Mouse (Mus musculus) liver, postnatal 0 days (tissue): ENCODE data around the gene Gm7271. TPM values are rescaled to one million over a fixed set of nuclear protein-coding genes. Genes with fewer than 3 reads are reported as not detected.
A peak's percentile ranks its signal among the peaks of the same experiment; 100 is the strongest.

Experiments used
- ATAC-seq: fragments of 200-750 bp; cut with Nextera tagmentation; 2 replicates; pipeline ENCODE4 v1.8.0; 2017; ENCODE audit warnings: mild to moderate bottlenecking, moderate library complexity
- DNase-seq: peaks from one replicate; pipeline ENCODE4 v3.0.0-alpha.2; 2016
- H3K27ac ChIP-seq: fragments of 300-500 bp; sonication (generic); 2 replicates; pipeline ENCODE4 v1.5.1; 2014; ENCODE audit warnings: antibody characterized with exemption, moderate library complexity, mild to moderate bottlenecking, low read depth
- H3K27me3 ChIP-seq: fragments of 300-500 bp; sonication (generic); 2 replicates; pipeline ENCODE4 v1.6.1; 2014; ENCODE audit warnings: low read length, control low read depth, mixed read lengths; ENCODE audit not compliant: insufficient read depth
- H3K36me3 ChIP-seq: fragments of 300-500 bp; sonication (generic); replicated peaks from 2 replicates; pipeline ENCODE4 v1.6.1; 2014; ENCODE audit warnings: mild to moderate bottlenecking, control low read depth, low read length, moderate library complexity, mixed read lengths; ENCODE audit not compliant: insufficient read depth
- H3K4me1 ChIP-seq: fragments of 300-500 bp; sonication (generic); 2 replicates; pipeline ENCODE4 v1.6.1; 2014; ENCODE audit warnings: antibody characterized with exemption, mild to moderate bottlenecking, control low read depth; ENCODE audit not compliant: insufficient read depth
- H3K4me2 ChIP-seq: fragments of 300-500 bp; sonication (generic); 2 replicates; pipeline ENCODE4 v1.6.1; 2014; ENCODE audit warnings: low read depth, mild to moderate bottlenecking, low read length, moderate library complexity, mixed read lengths
- H3K4me3 ChIP-seq: fragments of 300-500 bp; sonication (generic); 2 replicates; pipeline ENCODE4 v1.5.1; 2014; ENCODE audit warnings: low read depth, low read length
- H3K9ac ChIP-seq: fragments of 300-500 bp; sonication (generic); replicated peaks from 2 replicates; pipeline ENCODE4 v1.6.1; 2014; ENCODE audit warnings: mild to moderate bottlenecking, moderate library complexity
- H3K9me3 ChIP-seq: fragments of 300-500 bp; sonication (generic); 2 replicates; pipeline ENCODE4 v1.6.1; 2016; ENCODE audit warnings: mild to moderate bottlenecking, control low read depth, low read length, mixed read lengths
- CTCF ChIP-seq: sonication (generic); IDR thresholded peaks from 2 replicates; pipeline ENCODE4 v1.5.1; 2016; ENCODE audit warnings: antibody characterized with exemption, low read depth
- EP300 ChIP-seq: IDR thresholded peaks from 2 replicates; pipeline ENCODE4 v1.6.1; 2016; ENCODE audit warnings: antibody characterized with exemption, low read depth, mild to moderate bottlenecking
- whole genome bisulfite sequencing: fragments of 180-500 bp; shearing (Covaris S2); extraction: QIAGEN DNeasy Blood & Tissue Kit; methylation state at CpG from one replicate; pipeline ENCODE4 v1.1.7; 2014; ENCODE audit not compliant: insufficient replicate concordance; 5-methylcytosine and 5-hydroxymethylcytosine counted together
- polyA plus RNA-seq: library from polyadenylated mRNA; unstranded; fragments of >200 nt; fragmentation: Nextera tagmentation; extraction: Ambion mirVana; gene quantifications from 2 replicates; pipeline ENCODE4 v1.2.1, GENCODE M21; 2015

Gm7271 gene
- not detected in 2 replicates for polyA plus RNA-seq

DNA sequence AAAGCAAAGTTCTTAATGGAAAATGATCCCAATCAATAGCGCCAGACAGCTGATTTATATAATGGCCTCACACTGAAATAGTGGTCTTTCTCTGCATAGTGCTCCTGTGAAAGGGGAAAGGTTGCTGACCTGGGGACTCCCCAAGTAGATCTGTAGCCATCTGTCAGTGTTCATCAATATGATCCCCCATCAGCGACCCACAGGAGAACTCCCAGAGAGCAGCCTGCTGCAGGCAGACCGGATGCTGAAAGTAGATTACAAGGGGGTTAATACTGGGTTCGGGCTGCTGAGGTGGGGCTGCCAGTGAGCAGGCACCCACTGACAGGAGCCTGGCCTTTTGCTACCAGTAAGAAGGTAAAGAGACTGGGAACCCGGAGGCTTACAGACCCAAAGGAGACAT is at the start of gene Gm7271:
TSS of gene Gm7271 (plus strand) at position 230 of the 400 bp plus-strand sequence.
- no peaks in the 10 kb centered on the region for H3K4me1 ChIP-seq
- H3K36me3 ChIP-seq = no peaks in the 10 kb centered on the region
- WGBS = 61% methylated on average over 5 of the region's 5 CpGs
- H3K27ac ChIP-seq = no peak within 1 kb of the TSS
- TF ChIP-seq EP300 (no peak), CTCF (no peak)
- H3K9me3 ChIP-seq = no peaks in the 10 kb centered on the region
- no peak within 1 kb of the TSS for H3K4me3 ChIP-seq
- DNase-seq (no peak), ATAC-seq (no peak)
- H3K4me2 ChIP-seq = no peak within 1 kb of the TSS
- no peaks in the 10 kb centered on the region for H3K27me3 ChIP-seq
- no peak within 1 kb of the TSS for H3K9ac ChIP-seq

DNA sequence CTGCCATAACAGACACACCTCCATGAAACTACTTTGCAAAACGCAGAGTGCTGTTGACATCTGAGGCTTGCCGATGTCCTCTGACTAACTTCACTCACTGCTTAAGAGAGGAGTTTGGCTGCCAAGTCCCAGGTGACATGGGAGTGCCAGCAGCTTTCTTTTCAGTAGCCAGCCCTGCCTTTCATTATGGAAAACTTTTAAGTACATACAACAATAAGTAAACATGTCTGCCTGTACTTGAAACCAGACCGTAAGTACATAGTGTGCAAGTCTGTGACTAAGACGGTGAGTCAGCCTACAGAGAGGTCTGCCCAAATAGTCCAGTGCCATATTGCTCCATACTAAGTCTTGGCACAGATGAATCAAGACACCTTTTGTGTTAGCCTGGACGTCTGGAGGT is 46.7 kb upstream of the Gm7271 start:
- ATAC-seq = no peak
- 81% methylated on average over 5 of the region's 5 CpGs for WGBS
- Histone ChIP-seq H3K4me3 (no peak overlapping the region), H3K27me3 (no peaks in the 10 kb centered on the region), H3K27ac (no peak overlapping the region), H3K4me1 (no peaks in the 10 kb centered on the region), H3K36me3 (no peaks in the 10 kb centered on the region), H3K9ac (no peak overlapping the region), H3K9me3 (no peaks in the 10 kb centered on the region), H3K4me2 (no peak overlapping the region)
- no peak for DNase-seq
- TF ChIP-seq CTCF (no peak), EP300 (no peak)

DNA sequence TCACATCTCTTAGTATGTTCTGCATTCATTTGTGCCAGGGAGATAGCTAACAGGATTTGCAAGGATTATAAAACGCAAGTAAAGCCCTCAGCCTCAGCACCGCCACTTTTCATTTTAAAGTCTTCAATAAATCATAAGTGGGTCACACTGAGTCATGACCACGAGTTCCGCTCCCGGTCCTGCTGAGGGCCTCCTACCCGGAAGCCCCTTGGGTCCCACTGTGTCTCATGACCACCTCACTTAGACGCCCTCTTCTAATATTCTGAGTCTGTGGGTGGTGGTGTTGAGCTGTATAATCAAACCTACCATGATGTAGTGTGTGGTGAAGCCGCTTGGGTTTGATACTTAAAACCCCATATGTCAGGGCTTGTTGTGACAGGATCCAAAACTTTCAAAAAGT is 46.1 kb upstream of the Gm7271 start:
- TF ChIP-seq CTCF (no peak), EP300 (no peak)
- Histone ChIP-seq H3K4me3 (no peak overlapping the region), H3K4me2 (no peak overlapping the region), H3K27me3 (no peaks in the 10 kb centered on the region), H3K27ac (no peak overlapping the region), H3K4me1 (no peaks in the 10 kb centered on the region), H3K9ac (no peak overlapping the region), H3K36me3 (no peaks in the 10 kb centered on the region), H3K9me3 (no peaks in the 10 kb centered on the region)
- no peak for ATAC-seq
- no peak for DNase-seq
- 65% methylated on average over 8 of the region's 8 CpGs for WGBS

DNA sequence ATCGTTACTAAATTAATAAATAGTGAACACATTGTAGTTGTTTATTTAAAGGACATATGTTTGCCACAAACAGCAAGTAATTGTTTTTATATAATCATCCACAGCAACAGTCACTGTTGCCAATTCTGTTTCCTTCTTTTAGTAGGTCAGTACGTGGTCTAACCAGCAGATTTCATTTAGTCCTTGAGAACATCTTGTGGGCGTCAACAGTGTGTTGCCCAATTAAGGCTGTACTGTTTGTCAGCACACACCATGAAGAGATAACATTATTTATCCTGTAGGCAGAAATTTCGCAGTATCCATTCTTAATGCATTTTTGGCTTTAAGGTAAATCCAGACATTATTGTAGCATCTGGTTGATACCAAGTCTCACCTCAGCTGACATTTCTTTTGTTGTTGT is 42.4 kb upstream of the Gm7271 start:
- DNase-seq = no peak
- Histone ChIP-seq H3K27ac (no peak overlapping the region), H3K4me3 (no peak overlapping the region), H3K36me3 (no peaks in the 10 kb centered on the region), H3K27me3 (no peaks in the 10 kb centered on the region), H3K9ac (no peak overlapping the region), H3K9me3 (no peaks in the 10 kb centered on the region), H3K4me2 (no peak overlapping the region), H3K4me1 (no peaks in the 10 kb centered on the region)
- no peak for TF ChIP-seq CTCF
- TF ChIP-seq EP300 = no peak
- 51% methylated on average over 4 of the region's 4 CpGs for WGBS
- no peak for ATAC-seq

DNA sequence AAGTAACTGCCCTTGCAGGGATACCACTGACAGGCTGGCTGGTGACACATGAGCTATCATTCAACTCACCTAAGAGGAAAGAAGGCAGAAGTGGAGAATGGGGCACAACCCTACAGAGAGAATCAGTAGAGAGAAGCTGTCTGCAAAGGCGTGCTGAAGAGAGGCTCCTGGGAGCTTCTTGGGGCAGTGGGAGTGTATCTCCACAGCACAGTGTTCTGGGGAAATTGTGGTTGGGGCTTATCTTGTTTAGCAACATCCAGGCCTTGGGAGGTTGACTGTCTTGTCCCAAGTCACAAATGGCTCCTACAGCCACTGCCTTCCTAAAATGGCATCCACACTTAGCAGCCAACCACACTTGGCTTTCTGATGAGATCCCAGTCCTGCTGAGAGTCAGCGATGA is 8.9 kb upstream of the Gm7271 start:
- ATAC-seq = 0 out of 2 replicates have a peak, but pooled peaks have one; percentile 13

DNA sequence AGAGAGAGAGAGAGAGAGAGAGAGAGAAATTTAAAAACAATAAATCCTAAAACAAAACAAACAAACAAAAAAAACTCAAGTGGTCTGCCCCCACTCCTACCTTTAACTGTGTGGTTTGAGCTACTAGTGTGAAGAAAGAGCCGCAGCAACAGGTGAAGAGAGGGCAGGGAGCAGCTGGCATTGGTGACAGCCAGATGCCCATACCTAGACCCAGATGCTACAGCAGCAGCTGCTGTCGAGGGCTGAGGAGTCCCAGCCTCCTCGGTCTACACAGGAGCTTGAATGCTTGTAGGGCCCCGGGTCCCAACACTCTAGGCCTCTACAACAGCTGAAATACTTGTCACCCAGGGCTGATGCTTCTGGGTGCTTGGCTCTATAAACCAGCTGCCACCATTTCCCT is 7.0 kb upstream of the Gm7271 start:
- no peak for DNase-seq
- TF ChIP-seq CTCF = no peak
- no peak for TF ChIP-seq EP300
- no peak for ATAC-seq
- no peaks in the 10 kb centered on the region for H3K4me1 ChIP-seq
- H3K9ac ChIP-seq = no peak overlapping the region
- H3K4me2 ChIP-seq = no peak overlapping the region
- WGBS = 74% methylated on average over 4 of the region's 4 CpGs
- H3K36me3 ChIP-seq = no peaks in the 10 kb centered on the region
- no peaks in the 10 kb centered on the region for H3K9me3 ChIP-seq
- H3K4me3 ChIP-seq = no peak overlapping the region
- no peaks in the 10 kb centered on the region for H3K27me3 ChIP-seq
- H3K27ac ChIP-seq = no peak overlapping the region

More for the DNA sequence above, 8.9 kb upstream of the Gm7271 start:
- Histone ChIP-seq H3K9ac (no peak overlapping the region), H3K27me3 (no peaks in the 10 kb centered on the region), H3K4me3 (no peak overlapping the region), H3K9me3 (no peaks in the 10 kb centered on the region), H3K4me1 (no peaks in the 10 kb centered on the region), H3K27ac (no peak overlapping the region), H3K36me3 (no peaks in the 10 kb centered on the region), H3K4me2 (no peak overlapping the region)
- TF ChIP-seq CTCF (no peak), EP300 (no peak)
- no peak for DNase-seq
- WGBS = 45% methylated on average over 2 of the region's 2 CpGs

DNA sequence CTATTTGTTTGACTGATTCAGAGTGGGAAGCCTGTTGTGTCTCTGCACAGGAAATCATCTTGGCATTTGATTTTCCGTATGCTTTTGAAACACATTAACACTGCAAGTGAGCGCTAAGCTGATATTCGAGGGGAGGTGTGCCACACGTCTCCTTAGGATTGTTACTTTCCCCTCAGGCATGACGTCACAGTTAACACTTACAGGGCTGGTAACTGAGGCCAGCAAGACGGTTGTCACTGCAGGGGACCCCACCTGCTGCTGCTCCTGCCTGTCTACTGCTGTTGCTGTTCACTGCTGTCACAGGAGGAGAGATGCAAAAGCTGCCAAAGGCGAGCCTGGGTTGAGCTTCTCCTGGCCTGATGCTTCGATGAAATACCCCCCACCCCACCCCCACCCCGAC is 6.1 kb upstream of the Gm7271 start:
- no peak overlapping the region for H3K4me2 ChIP-seq
- 46% methylated on average over 9 of the region's 9 CpGs for WGBS

More for the DNA sequence above, 6.1 kb upstream of the Gm7271 start:
- no peaks in the 10 kb centered on the region for H3K9me3 ChIP-seq
- no peaks in the 10 kb centered on the region for H3K4me1 ChIP-seq
- H3K4me3 ChIP-seq = no peak overlapping the region
- H3K27ac ChIP-seq = no peak overlapping the region
- H3K36me3 ChIP-seq = no peaks in the 10 kb centered on the region
- no peaks in the 10 kb centered on the region for H3K27me3 ChIP-seq
- no peak for TF ChIP-seq EP300
- no peak overlapping the region for H3K9ac ChIP-seq
- DNase-seq (no peak), ATAC-seq (no peak)
